Mouse (Mus musculus) CH12.LX (cell line): ENCODE results near the gene Rfx4. TPM values are rescaled to one million over a fixed set of nuclear protein-coding genes. Genes with fewer than 3 reads are reported as not detected.

ENCODE experiments used
- DNase-seq: peaks from one replicate; pipeline ENCODE4 v3.0.0-alpha.2; 2013; ENCODE audit errors: extremely low read depth
- H3K27ac ChIP-seq: 2 replicates; pipeline ENCODE4 v1.5.1; 2012; ENCODE audit warnings: low read depth, mild to moderate bottlenecking, control low read depth, moderate library complexity; ENCODE audit not compliant: insufficient read depth
- H3K27me3 ChIP-seq: replicated peaks from 2 replicates; pipeline ENCODE3; 2012; ENCODE audit warnings: inconsistent platforms
- H3K36me3 ChIP-seq, 2 experiments: replicated peaks in 1 of 2; 2 replicates each; pipeline versions ENCODE3 to v1.6.1; 2012; ENCODE audit warnings: inconsistent platforms in 1 of 2, low read length in 1 of 2, mild to moderate bottlenecking in 1 of 2, mixed read lengths in 1 of 2, moderate library complexity in 1 of 2; ENCODE audit not compliant: control insufficient read depth in 1 of 2, insufficient read depth in 1 of 2
- H3K4me1 ChIP-seq, 2 experiments: 2 replicates each; pipeline ENCODE4 v1.6.1; 2012; ENCODE audit warnings: inconsistent platforms in 1 of 2, moderate library complexity in 1 of 2; ENCODE audit not compliant: insufficient read depth in 2 of 2, control insufficient read depth in 1 of 2
- H3K4me2 ChIP-seq: 2 replicates; pipeline ENCODE4 v1.6.1; 2012; ENCODE audit warnings: low read depth, mild to moderate bottlenecking, control low read depth; ENCODE audit not compliant: poor library complexity, insufficient read depth, severe bottlenecking
- H3K4me3 ChIP-seq, 3 experiments: fragments of 150-350 bp in 1 of 3; sonication (generic) in 1 of 3; replicated peaks in 1 of 3; 2 replicates each; pipeline versions ENCODE3 to v1.5.1; 2011 to 2012; ENCODE audit warnings: low read depth in 2 of 3, low read length in 2 of 3, mild to moderate bottlenecking in 2 of 3, moderate library complexity in 2 of 3, control low read depth in 1 of 3, improper control_type of control experiment in 1 of 3, inconsistent platforms in 1 of 3, mixed read lengths in 1 of 3; ENCODE audit not compliant: poor library complexity in 1 of 3
- H3K79me2 ChIP-seq: replicated peaks from 2 replicates; pipeline ENCODE4 v1.6.1; 2012; ENCODE audit warnings: mild to moderate bottlenecking, moderate library complexity; ENCODE audit not compliant: control insufficient read depth, poor library complexity, insufficient read depth, severe bottlenecking; ENCODE audit errors: extremely low read depth
- H3K9ac ChIP-seq: 2 replicates; pipeline ENCODE4 v1.6.1; 2012; ENCODE audit warnings: low read depth, mild to moderate bottlenecking, control low read depth, moderate library complexity; ENCODE audit not compliant: insufficient read depth
- H3K9me3 ChIP-seq: replicated peaks from 2 replicates; pipeline ENCODE3; 2012; ENCODE audit warnings: low read length, inconsistent platforms, mixed read lengths
- CHD1 ChIP-seq: IDR thresholded peaks from 2 replicates; pipeline ENCODE4 v1.6.1; 2012; ENCODE audit warnings: low read depth, low read length, improper control_type of control experiment, inconsistent platforms
- CHD2 ChIP-seq: IDR thresholded peaks from 2 replicates; pipeline ENCODE4 v1.6.1; 2011; ENCODE audit warnings: low read length, improper control_type of control experiment
- E2F4 ChIP-seq: IDR thresholded peaks from 2 replicates; pipeline ENCODE4 v1.6.1; 2011; ENCODE audit warnings: low read depth, low read length, improper control_type of control experiment; ENCODE audit not compliant: insufficient replicate concordance
- ELF1 ChIP-seq: IDR thresholded peaks from 2 replicates; pipeline ENCODE4 v1.6.1; 2014; ENCODE audit warnings: low read depth, mild to moderate bottlenecking, inconsistent platforms, low read length, improper control_type of control experiment
- GABPA ChIP-seq: IDR thresholded peaks from 2 replicates; pipeline ENCODE4 v1.6.1; 2012; ENCODE audit warnings: low read depth, low read length, improper control_type of control experiment, inconsistent platforms; ENCODE audit not compliant: insufficient replicate concordance
- IRF4 ChIP-seq: IDR thresholded peaks from 2 replicates; pipeline ENCODE4 v1.6.1; 2014; ENCODE audit warnings: low read depth, mild to moderate bottlenecking, inconsistent platforms, low read length, improper control_type of control experiment
- JUN ChIP-seq: IDR thresholded peaks from 2 replicates; pipeline ENCODE4 v1.6.1; 2011; ENCODE audit warnings: low read depth, mild to moderate bottlenecking, low read length, improper control_type of control experiment, moderate library complexity; ENCODE audit not compliant: insufficient read depth
- JUND ChIP-seq: conservative IDR thresholded peaks from 2 replicates; pipeline ENCODE4 v1.6.1; 2011; ENCODE audit warnings: low read depth, low read length, improper control_type of control experiment
- KAT2A ChIP-seq: IDR thresholded peaks from 2 replicates; pipeline ENCODE4 v1.6.1; 2012; ENCODE audit warnings: low read length, improper control_type of control experiment, inconsistent platforms; ENCODE audit not compliant: insufficient replicate concordance
- MAZ ChIP-seq: IDR thresholded peaks from 2 replicates; pipeline ENCODE4 v1.6.1; 2012; ENCODE audit warnings: low read depth, mild to moderate bottlenecking, inconsistent platforms, low read length, improper control_type of control experiment, moderate library complexity
- MXI1 ChIP-seq: IDR thresholded peaks from 2 replicates; pipeline ENCODE4 v1.6.1; 2011; ENCODE audit warnings: mild to moderate bottlenecking, low read depth, low read length, improper control_type of control experiment
- MYC ChIP-seq: IDR thresholded peaks from 2 replicates; pipeline ENCODE4 v1.6.1; 2011; ENCODE audit warnings: low read depth, mild to moderate bottlenecking, improper control_type of control experiment, low read length
- NELFE ChIP-seq: IDR thresholded peaks from 2 replicates; pipeline ENCODE4 v1.6.1; 2011; ENCODE audit warnings: low read depth, low read length, improper control_type of control experiment
- NRF1 ChIP-seq: IDR thresholded peaks from 2 replicates; pipeline ENCODE4 v1.6.1; 2014; ENCODE audit warnings: low read depth, mild to moderate bottlenecking, inconsistent platforms, low read length, improper control_type of control experiment, moderate library complexity
- POLR2A ChIP-seq: IDR thresholded peaks from 2 replicates; pipeline ENCODE4 v1.6.1; 2011; ENCODE audit warnings: low read depth, mild to moderate bottlenecking, improper control_type of control experiment, low read length
- RAD21 ChIP-seq: IDR thresholded peaks from 2 replicates; pipeline ENCODE4 v1.6.1; 2011; ENCODE audit warnings: low read depth, mild to moderate bottlenecking, low read length, improper control_type of control experiment, moderate library complexity
- RCOR1 ChIP-seq: conservative IDR thresholded peaks from 2 replicates; pipeline ENCODE4 v1.6.1; 2012; ENCODE audit warnings: low read depth, mild to moderate bottlenecking, inconsistent platforms, low read length, improper control_type of control experiment
- SMC3 ChIP-seq: IDR thresholded peaks from 2 replicates; pipeline ENCODE4 v1.6.1; 2011; ENCODE audit warnings: low read depth, low read length, improper control_type of control experiment
- TCF12 ChIP-seq: IDR thresholded peaks from 2 replicates; pipeline ENCODE4 v1.6.1; 2014; ENCODE audit warnings: low read depth, mild to moderate bottlenecking, inconsistent platforms, low read length, improper control_type of control experiment
- USF2 ChIP-seq: conservative IDR thresholded peaks from 2 replicates; pipeline ENCODE4 v1.6.1; 2011; ENCODE audit warnings: low read depth, low read length, improper control_type of control experiment
- ZC3H11A ChIP-seq: IDR thresholded peaks from 2 replicates; pipeline ENCODE4 v1.6.1; 2012; ENCODE audit warnings: low read depth, mild to moderate bottlenecking, inconsistent platforms, low read length, improper control_type of control experiment
- ZNF384 ChIP-seq: IDR thresholded peaks from 2 replicates; pipeline ENCODE4 v1.6.1; 2012; ENCODE audit warnings: low read depth, low read length, improper control_type of control experiment, inconsistent platforms
- dilution Hi-C: fragments of 300-500 bp; cut with MboI; formaldehyde crosslinking; loops from 2 replicates; pipeline ENCODE4 v1.14.3; 2020; ENCODE audit warnings: low sequenced_read_pairs; ENCODE audit not compliant: extremely low pct_unique_long_range_greater_than_20kb, extremely low pct_ligation_motif_present
- in situ Hi-C: fragments of 300-500 bp; cut with MboI; formaldehyde crosslinking; loops from 3 replicates; pipeline ENCODE4 v1.14.3; 2019; ENCODE audit warnings: low sequenced_read_pairs, low pct_ligation_motif_present, low pct_unique_long_range_greater_than_20kb, mixed read lengths
- polyA plus RNA-seq: library from polyadenylated mRNA; unstranded; fragments of >175 nt; gene quantifications from 2 replicates; pipeline ENCODE4 v1.2.1, GENCODE M21; 2012; ENCODE audit warnings: low read depth; ENCODE audit not compliant: insufficient read length
- total RNA-seq, 2 experiments: library from RNA; depleted of rRNA; stranded (reverse); fragments of 300-350 nt in 1 of 2; fragments of >200 nt in 1 of 2; gene quantifications; 2 replicates each; pipeline ENCODE4 v1.2.3; 2012 to 2014

The Rfx4 gene
- total and polyA plus RNA-seq, 3 experiments, result 0.04 TPM; not detected in 2

DNA sequence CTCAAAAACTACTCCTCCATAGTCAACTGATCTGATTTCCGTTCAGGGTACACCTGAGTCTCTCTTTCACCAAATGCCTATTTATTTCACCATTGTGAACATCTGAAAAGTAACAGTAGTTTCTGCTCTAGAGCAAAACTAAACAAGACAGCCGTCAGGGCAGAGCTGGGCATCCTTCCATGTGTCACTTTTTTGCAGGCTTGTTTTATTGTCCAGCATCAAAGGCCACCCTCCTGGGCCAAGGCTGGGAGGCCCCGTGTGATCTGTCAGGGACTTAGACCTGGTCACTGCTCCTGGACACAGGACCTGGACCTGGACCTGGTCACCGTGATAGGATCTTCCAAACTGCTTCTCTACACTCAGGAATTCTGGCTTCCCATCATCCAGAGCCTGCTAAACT, 116.1 kb downstream of the Rfx4 start:
- H3K36me3 ChIP-seq, result no peaks in the 10 kb centered on the region
- H3K9ac ChIP-seq, result no peak overlapping the region
- H3K27ac ChIP-seq, result no peak overlapping the region
- H3K4me3 ChIP-seq, result no peak overlapping the region
- H3K27me3 ChIP-seq, result no peaks in the 10 kb centered on the region
- no peaks in the 10 kb centered on the region for H3K9me3 ChIP-seq
- H3K4me1 ChIP-seq, result no peaks in the 10 kb centered on the region
- no peak overlapping the region for H3K4me2 ChIP-seq
- no peak for TF ChIP-seq E2F4
- no peak for TF ChIP-seq TCF12
- TF ChIP-seq NRF1, result no peak
- no peak for TF ChIP-seq JUND
- TF ChIP-seq ZNF384, result no peak
- TF ChIP-seq CHD2, result no peak
- no peak for TF ChIP-seq NELFE
- TF ChIP-seq RAD21, result no peak
- no peak for TF ChIP-seq ZC3H11A
- TF ChIP-seq USF2, result no peak
- TF ChIP-seq SMC3, result no peak
- no peak for TF ChIP-seq MAZ
- TF ChIP-seq MYC, result no peak
- no peak for TF ChIP-seq GABPA
- TF ChIP-seq POLR2A, result no peak
- TF ChIP-seq JUN, result no peak
- in situ Hi-C loops (no loop called here), dilution Hi-C loops (no loop called here)
- no peak for DNase-seq
- H3K79me2 ChIP-seq, result no peaks in the 10 kb centered on the region

DNA sequence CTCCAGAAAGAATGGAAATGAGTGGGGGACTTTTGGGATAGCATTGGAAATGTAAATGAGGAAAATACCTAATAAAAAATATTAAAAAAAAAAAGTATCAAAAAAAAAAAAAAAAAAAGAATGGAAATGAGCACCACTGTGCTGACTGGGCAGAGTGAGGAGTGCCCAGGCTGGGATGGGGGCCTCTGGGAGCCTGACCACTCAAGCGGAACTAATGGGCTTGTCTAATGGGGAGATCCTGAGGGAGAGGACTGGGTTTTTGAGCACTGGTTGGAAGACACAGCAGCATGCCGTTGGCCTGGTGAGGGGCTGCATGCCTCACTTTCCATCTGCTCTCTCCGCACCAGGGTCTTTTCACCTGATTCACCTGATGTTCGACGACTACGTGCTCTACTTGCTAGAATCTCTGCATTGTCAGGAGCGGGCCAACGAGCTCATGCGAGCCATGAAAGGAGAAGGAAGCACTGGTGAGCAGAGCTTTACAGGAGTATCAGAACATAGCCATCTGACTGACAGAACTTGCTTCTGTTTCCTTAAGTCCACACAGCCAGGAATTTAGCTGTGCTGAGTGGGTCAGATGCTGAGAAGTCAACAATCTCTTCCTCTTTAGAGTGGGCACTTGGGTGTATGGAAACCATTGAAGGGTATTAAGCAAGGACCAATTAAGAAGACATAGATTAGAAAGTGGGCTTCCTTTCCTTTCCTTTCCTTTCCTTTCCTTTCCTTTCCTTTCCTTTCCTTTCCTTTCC, 124.1 kb downstream of the Rfx4 start:
- H3K4me1 ChIP-seq, result 0 out of 4 replicates have a peak, but pooled peaks cover 0 to 4% of the 10 kb centered on the region in 2 experiments

More for the DNA sequence above, 124.1 kb downstream of the Rfx4 start:
- H3K4me3 ChIP-seq, result no peak overlapping the region
- H3K79me2 ChIP-seq, result no peaks in the 10 kb centered on the region
- H3K9ac ChIP-seq, result no peak overlapping the region
- no peak overlapping the region for H3K27ac ChIP-seq
- no peaks in the 10 kb centered on the region for H3K36me3 ChIP-seq
- H3K4me2 ChIP-seq, result no peak overlapping the region
- H3K9me3 ChIP-seq, result no peaks in the 10 kb centered on the region
- no peak for TF ChIP-seq POLR2A
- TF ChIP-seq IRF4, result no peak
- TF ChIP-seq RCOR1, result no peak
- no peak for TF ChIP-seq MXI1
- no peak for TF ChIP-seq KAT2A
- TF ChIP-seq ELF1, result no peak
- TF ChIP-seq CHD1, result no peak
- TF ChIP-seq MYC, result no peak
- dilution Hi-C loops, result no loop called here
- H3K27me3 ChIP-seq, result no peaks in the 10 kb centered on the region
- DNase-seq, result no peak
- in situ Hi-C loops, result no loop called here
